Mouse (Mus musculus): ENCODE data around the gene Csrnp1. TPM values are rescaled to one million over a fixed set of nuclear protein-coding genes. Genes with fewer than 3 reads are reported as not detected.
A peak's percentile ranks its signal among the peaks of the same experiment; 100 is the strongest.

The Csrnp1 gene
- polyA plus RNA-seq, 1 experiment from 2014 or later = 2.0 TPM

DNA sequence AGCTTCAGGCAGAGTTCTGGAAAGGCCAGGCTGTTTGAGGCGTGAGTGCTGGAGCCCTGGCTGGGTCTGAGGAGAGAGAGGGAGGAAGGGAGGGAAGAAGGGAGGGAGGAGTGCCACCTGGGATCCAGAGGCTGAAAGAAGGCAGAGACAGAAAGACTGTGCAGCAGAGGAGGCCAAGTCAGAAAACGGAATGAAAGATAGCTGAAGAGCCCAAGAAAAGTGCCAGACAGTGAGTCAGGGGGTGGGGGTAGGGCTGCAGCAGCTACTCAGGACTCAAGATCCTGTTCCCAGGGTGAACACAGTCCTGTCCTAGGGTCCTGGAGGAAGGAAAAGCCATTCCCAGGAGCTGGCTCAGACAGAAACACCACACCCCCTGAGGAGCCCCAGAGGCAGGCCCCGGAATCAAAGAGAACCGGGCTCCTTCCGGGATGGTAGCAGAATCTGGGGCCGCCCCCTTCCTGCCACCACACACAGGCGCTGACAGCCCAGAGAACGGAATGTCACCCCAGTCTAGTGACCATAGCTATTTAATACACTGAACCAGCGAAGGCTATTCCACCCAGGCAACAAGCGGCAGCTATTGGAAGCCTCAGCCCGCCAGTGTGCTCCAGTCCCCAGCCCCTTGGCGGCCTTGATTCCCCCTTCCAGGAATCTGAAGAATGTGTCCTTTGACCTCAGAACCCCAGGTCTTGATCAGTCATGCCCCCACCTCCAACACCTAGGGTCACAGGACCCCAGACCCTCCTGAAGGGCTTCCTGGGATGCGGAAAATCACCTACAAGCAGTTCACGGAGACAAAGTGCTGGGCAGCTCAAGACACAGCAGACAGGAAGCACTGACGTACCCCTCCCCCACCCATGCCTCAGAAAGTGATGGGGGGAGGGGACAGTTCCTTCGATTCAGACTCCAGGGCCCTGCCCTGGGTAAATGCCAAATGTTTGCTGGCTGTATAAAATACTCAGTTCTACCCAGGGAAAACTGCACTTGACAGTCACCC is 3.0 kb downstream of the Csrnp1 start:
- Histone ChIP-seq H3K36me3 (ENCODE audit: control insufficient read depth, insufficient read depth) (no peaks in the 10 kb centered on the region), H3K9ac (replicated peaks; ENCODE audit: low read depth, low read length) (0 out of 2 replicates have a peak overlapping the region, but pooled peaks have one; percentile 17), H3K4me2 (ENCODE audit: low read length) (peak overlapping the region; percentile 94), H3K27ac (ENCODE audit: low read length) (peak overlapping the region; percentile 21), H3K27me3 (replicated peaks; ENCODE audit: control insufficient read depth, insufficient read depth, low read length) (peaks cover 2% of the 10 kb centered on the region), H3K4me1 (replicated peaks; ENCODE audit: control insufficient read depth, insufficient read depth, low read length) (peaks cover 55% of the 10 kb centered on the region), H3K4me3 (replicated peaks; ENCODE audit: low read length) (peak overlapping the region; percentile 17), H3K9me3 (ENCODE audit: control insufficient read depth, low read length) (no peaks in the 10 kb centered on the region)
- ATAC-seq = 0 out of 2 replicates have a peak, but pooled peaks have one; percentile 13
- 3% methylated on average over 16 of the region's 16 CpGs for WGBS

DNA sequence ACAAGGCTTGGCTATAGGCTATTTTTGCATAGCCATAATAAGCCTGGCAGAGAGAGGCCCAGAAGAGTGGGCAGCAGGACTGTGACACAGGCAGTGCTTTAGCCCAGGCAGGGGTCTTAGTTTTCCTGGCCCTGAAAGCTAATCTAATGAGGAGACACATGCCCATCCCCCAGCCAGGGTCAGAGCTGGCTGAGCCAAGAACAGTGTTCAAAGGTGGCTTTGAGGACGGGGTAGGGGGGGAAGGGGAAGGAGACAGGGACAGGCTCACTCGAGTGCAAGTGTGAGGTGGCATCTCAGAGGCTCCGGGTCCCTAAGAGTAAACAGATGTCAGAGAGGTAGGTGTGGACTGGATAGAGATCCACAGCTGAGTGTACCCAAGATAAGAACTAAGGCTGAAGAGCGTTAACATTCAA is 3.7 kb downstream of the Csrnp1 start:
- Histone ChIP-seq H3K27ac (ENCODE audit: low read length) (peak overlapping the region; percentile 21), H3K9ac (replicated peaks; ENCODE audit: low read depth, low read length) (no peak overlapping the region), H3K4me3 (replicated peaks; ENCODE audit: low read length) (no peak overlapping the region), H3K9me3 (ENCODE audit: control insufficient read depth, low read length) (no peaks in the 10 kb centered on the region), H3K27me3 (replicated peaks; ENCODE audit: control insufficient read depth, insufficient read depth, low read length) (peaks cover 2% of the 10 kb centered on the region), H3K36me3 (ENCODE audit: control insufficient read depth, insufficient read depth) (no peaks in the 10 kb centered on the region), H3K4me2 (ENCODE audit: low read length) (no peak overlapping the region), H3K4me1 (replicated peaks; ENCODE audit: control insufficient read depth, insufficient read depth, low read length) (peaks cover 55% of the 10 kb centered on the region)
- 14% methylated on average over 4 of the region's 4 CpGs for WGBS
- no peak for ATAC-seq

DNA sequence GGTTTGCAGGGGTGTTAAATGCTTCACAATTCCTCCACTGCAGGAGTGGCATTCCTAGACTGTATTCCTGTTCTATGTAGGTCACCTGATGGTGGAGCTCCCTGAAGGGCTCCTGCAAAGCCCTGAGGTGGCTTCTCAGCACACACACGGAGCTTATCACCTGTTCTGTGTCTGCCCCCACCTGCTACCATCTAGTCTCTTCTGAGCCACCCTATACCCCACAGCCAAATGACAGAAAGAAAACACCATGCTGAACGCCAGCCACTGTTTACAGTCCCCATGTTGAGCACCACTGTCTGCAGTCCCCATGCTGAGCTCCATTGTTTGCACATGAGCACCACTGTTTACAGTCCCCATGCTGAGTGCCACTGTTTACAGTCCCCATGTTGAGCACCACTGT is 4.7 kb downstream of the Csrnp1 start:
- no peaks in the 10 kb centered on the region for H3K36me3 ChIP-seq (ENCODE audit: control insufficient read depth, insufficient read depth)
- no peak overlapping the region for H3K27ac ChIP-seq (ENCODE audit: low read length)
- no peak for ATAC-seq
- whole genome bisulfite sequencing = 51% methylated on average over 2 of the region's 2 CpGs
- no peaks in the 10 kb centered on the region for H3K9me3 ChIP-seq (ENCODE audit: control insufficient read depth, low read length)
- H3K9ac ChIP-seq (replicated peaks; ENCODE audit: low read depth, low read length) = no peak overlapping the region
- peaks cover 2% of the 10 kb centered on the region for H3K27me3 ChIP-seq (replicated peaks; ENCODE audit: control insufficient read depth, insufficient read depth, low read length)
- no peak overlapping the region for H3K4me2 ChIP-seq (ENCODE audit: low read length)
- H3K4me3 ChIP-seq (replicated peaks; ENCODE audit: low read length) = no peak overlapping the region
- H3K4me1 ChIP-seq (replicated peaks; ENCODE audit: control insufficient read depth, insufficient read depth, low read length) = peaks cover 55% of the 10 kb centered on the region

DNA sequence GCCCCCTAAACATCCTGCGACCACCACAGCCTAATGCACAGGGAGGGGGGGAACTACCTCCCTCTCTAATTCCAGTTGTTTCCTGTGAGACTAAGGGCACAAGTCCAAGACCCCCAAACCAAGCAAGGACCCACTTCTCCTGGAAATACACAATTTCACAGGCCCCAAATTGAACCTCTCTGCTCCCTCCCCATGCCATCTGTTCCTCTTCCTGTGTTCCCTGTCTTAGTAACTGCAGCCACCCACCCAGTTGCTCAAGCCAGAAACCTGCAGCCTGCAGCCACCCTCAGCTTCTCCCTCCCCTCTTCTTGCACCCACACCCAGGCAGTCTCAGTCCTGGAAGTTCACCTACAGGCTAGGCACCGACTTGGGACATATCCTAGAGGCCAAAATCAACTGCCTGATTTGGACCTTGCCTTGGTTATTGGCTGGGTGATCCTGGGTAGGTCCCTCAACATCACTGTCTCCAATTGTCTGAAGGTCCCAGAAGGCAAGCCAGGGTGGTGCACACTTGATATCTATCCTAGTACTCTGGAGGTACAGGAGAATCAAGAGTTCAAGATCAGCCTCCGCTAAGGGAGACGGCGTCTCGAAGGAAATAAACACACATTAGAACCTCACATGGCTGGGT is 5.5 kb downstream of the Csrnp1 start:
- 82% methylated on average over 6 of the region's 6 CpGs for WGBS
- H3K9me3 ChIP-seq (ENCODE audit: control insufficient read depth, low read length) = no peaks in the 10 kb centered on the region
- H3K9ac ChIP-seq (replicated peaks; ENCODE audit: low read depth, low read length) = no peak overlapping the region
- no peak overlapping the region for H3K4me2 ChIP-seq (ENCODE audit: low read length)
- H3K27ac ChIP-seq (ENCODE audit: low read length) = no peak overlapping the region
- no peak overlapping the region for H3K4me3 ChIP-seq (replicated peaks; ENCODE audit: low read length)
- no peak for ATAC-seq
- H3K27me3 ChIP-seq (replicated peaks; ENCODE audit: control insufficient read depth, insufficient read depth, low read length) = peaks cover 2% of the 10 kb centered on the region
- peaks cover 52% of the 10 kb centered on the region for H3K4me1 ChIP-seq (replicated peaks; ENCODE audit: control insufficient read depth, insufficient read depth, low read length)
- H3K36me3 ChIP-seq (ENCODE audit: control insufficient read depth, insufficient read depth) = no peaks in the 10 kb centered on the region

DNA sequence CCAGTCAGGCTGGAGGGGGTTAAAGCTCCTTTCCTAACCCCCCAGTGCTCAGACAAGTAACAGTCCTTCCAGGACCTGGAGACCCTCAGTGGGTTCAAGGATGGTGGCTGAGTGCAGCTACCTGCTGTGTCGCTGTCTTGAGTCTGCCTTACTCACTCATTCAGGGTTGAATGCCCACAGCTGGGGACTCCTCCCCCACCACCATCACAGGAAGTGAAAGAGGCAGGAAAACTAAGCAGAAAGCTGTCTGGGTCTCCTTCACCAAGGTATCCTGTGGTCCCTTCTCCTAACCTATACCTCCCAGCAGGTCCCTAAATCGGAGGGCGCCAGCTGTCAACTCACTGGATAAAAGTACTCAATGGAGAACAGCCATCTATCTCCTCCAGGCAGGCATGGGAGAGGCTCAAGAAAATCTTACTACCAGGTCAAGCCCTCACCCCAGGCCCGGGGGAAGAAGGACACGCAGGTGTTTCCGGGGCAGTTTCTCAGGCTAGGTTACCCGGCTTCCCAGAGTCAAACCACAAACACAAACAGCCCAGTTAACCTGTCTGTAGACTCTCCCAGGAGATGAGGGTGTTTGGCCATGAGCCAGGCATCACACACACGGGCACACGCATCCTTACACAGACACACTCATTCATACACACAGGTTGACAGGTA is 6.2 kb downstream of the Csrnp1 start:
- no peaks in the 10 kb centered on the region for H3K9me3 ChIP-seq (ENCODE audit: control insufficient read depth, low read length)
- peaks cover 2% of the 10 kb centered on the region; the same call in 1 of the 2 replicates for H3K27me3 ChIP-seq (replicated peaks; ENCODE audit: control insufficient read depth, insufficient read depth, low read length)
- 57% methylated on average over 9 of the region's 9 CpGs for WGBS
- no peaks in the 10 kb centered on the region for H3K36me3 ChIP-seq (ENCODE audit: control insufficient read depth, insufficient read depth)
- no peak overlapping the region for H3K4me3 ChIP-seq (replicated peaks; ENCODE audit: low read length)
- H3K4me2 ChIP-seq (ENCODE audit: low read length) = no peak overlapping the region
- no peak overlapping the region for H3K9ac ChIP-seq (replicated peaks; ENCODE audit: low read depth, low read length)
- H3K27ac ChIP-seq (ENCODE audit: low read length) = no peak overlapping the region
- no peak for ATAC-seq
- peaks cover 48% of the 10 kb centered on the region for H3K4me1 ChIP-seq (replicated peaks; ENCODE audit: control insufficient read depth, insufficient read depth, low read length)

DNA sequence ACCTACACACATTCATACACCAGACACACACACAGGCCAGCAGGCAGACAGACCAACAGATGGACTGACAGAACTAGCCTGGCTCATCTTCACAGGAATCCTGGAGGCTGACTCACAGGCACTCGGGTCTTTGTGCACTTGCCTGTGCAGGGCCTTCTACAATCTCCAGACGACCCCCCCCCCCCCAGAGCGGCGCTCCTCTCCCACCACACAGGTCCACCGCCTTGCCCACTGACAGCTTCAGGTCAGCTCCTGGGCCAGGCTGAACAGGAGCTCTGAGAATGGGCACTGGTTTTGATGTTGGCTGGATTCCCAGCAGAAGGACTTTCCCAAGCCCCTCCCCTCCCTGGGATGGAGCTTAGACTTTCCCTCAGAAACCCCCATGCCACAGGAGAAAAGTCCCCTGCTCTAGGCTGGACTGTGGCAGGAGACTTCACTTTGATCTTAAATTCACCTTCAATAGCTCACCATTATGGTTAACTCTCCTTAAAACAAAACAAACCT is 6.8 kb downstream of the Csrnp1 start:
- no peaks in the 10 kb centered on the region for H3K9me3 ChIP-seq (ENCODE audit: control insufficient read depth, low read length)
- H3K36me3 ChIP-seq (ENCODE audit: control insufficient read depth, insufficient read depth) = no peaks in the 10 kb centered on the region
- no peak overlapping the region for H3K4me2 ChIP-seq (ENCODE audit: low read length)
- no peak for ATAC-seq
- H3K4me1 ChIP-seq (replicated peaks; ENCODE audit: control insufficient read depth, insufficient read depth, low read length) = peaks cover 47% of the 10 kb centered on the region
- 40% methylated on average over 5 of the region's 5 CpGs for WGBS
- H3K4me3 ChIP-seq (replicated peaks; ENCODE audit: low read length) = no peak overlapping the region
- H3K9ac ChIP-seq (replicated peaks; ENCODE audit: low read depth, low read length) = no peak overlapping the region
- no peak overlapping the region for H3K27ac ChIP-seq (ENCODE audit: low read length)
- H3K27me3 ChIP-seq (replicated peaks; ENCODE audit: control insufficient read depth, insufficient read depth, low read length) = no peaks in the 10 kb centered on the region

DNA sequence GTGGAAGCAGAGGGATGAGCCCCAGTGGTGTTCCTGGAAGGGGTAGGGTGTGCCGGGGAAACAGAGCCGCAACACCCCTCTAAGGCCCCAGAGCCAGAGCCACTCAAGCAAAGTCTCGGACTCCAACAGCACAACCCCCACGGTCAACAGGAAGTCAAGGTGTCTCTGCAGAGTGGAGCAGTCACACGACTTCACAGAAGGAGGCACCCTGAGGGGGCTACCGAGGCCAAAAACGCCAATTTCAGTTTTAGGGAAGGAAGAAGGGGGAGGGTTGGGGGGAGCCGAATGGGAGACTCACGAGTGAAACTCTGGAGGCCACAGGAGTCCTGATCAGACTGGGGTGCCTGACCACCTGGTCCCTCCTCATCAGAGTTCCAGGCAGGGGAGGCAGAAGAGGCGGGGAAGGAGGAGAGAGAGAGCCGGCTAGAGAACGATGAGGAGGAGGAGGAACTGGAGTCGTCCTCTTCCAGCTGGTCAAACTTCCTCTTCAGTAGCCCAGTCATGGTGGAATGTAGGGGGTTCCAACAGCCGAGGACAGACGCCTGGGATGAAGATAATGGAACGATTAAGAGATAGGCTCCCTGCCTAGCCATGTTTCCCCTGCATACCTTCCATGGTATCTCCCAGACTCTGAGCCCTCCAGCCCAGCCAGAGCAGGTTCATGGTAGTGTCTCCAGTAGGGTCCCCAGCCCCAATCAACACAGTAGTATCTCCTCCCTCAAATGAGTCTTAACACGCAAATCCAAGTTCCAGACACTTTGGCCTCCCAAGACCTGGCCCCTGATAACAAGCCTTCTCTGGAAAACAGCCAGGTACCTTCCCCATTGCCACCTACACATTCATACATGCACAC is 7.5 kb downstream of the Csrnp1 start:
- Histone ChIP-seq H3K27me3 (replicated peaks; ENCODE audit: control insufficient read depth, insufficient read depth, low read length) (no peaks in the 10 kb centered on the region), H3K9me3 (ENCODE audit: control insufficient read depth, low read length) (no peaks in the 10 kb centered on the region), H3K4me1 (replicated peaks; ENCODE audit: control insufficient read depth, insufficient read depth, low read length) (peaks cover 43% of the 10 kb centered on the region), H3K36me3 (ENCODE audit: control insufficient read depth, insufficient read depth) (no peaks in the 10 kb centered on the region), H3K9ac (replicated peaks; ENCODE audit: low read depth, low read length) (no peak overlapping the region), H3K27ac (ENCODE audit: low read length) (no peak overlapping the region), H3K4me2 (ENCODE audit: low read length) (no peak overlapping the region), H3K4me3 (replicated peaks; ENCODE audit: low read length) (no peak overlapping the region)
- 69% methylated on average over 17 of the region's 17 CpGs for WGBS
- no peak for ATAC-seq

DNA sequence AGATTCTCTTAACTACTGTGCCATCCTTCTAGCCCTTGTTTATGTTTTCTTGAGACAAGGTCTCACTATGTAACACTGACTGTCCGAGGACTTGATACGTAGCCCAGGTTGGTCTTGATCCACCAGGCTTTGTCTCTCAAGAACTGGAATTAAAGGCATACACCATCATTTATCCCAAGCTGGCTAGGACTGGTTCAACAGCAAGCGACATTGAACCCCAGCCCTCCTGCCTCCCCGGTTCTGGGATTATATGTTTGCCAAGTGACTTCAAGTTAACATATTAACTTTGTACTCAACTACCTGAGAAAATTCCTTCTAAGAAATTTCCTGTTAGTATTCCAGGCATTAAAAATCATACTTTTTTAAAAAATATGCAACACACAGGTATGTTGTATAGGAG is 9.2 kb downstream of the Csrnp1 start:
- Histone ChIP-seq H3K9ac (replicated peaks; ENCODE audit: low read depth, low read length) (no peak overlapping the region), H3K4me3 (replicated peaks; ENCODE audit: low read length) (no peak overlapping the region), H3K4me1 (replicated peaks; ENCODE audit: control insufficient read depth, insufficient read depth, low read length) (peaks cover 42% of the 10 kb centered on the region), H3K9me3 (ENCODE audit: control insufficient read depth, low read length) (no peaks in the 10 kb centered on the region), H3K4me2 (ENCODE audit: low read length) (no peak overlapping the region), H3K36me3 (ENCODE audit: control insufficient read depth, insufficient read depth) (no peaks in the 10 kb centered on the region), H3K27me3 (replicated peaks; ENCODE audit: control insufficient read depth, insufficient read depth, low read length) (no peaks in the 10 kb centered on the region), H3K27ac (ENCODE audit: low read length) (no peak overlapping the region)
- ATAC-seq = no peak
- 90% methylated on average over 4 of the region's 4 CpGs for WGBS
